Mouse (Mus musculus) kidney, adult 2 months (tissue): ENCODE measurements at regions not wholly inside any gene's neighbourhood (a gene's known extent, or its start where the extent isn't known, plus 50 kb on each side); places are given as distances from the start of the nearest gene placed in this dataset.

ENCODE experiments used
- CTCF ChIP-seq: fragments of 200-500 bp; conservative IDR thresholded peaks from 2 replicates; pipeline ENCODE4 v1.5.1; 2011; ENCODE audit warnings: low read depth, mild to moderate bottlenecking, control low read depth, low read length, moderate library complexity, mixed read lengths; ENCODE audit not compliant: insufficient read depth, insufficient read length
- POLR2A ChIP-seq: fragments of 200-500 bp; IDR thresholded peaks from one replicate; pipeline ENCODE4 v1.6.1; 2011; ENCODE audit warnings: low read depth, low read length, control low read depth

- TF ChIP-seq POLR2A, result no peak
- TF ChIP-seq CTCF, result no peak
These were observed 245.2 kb upstream of the Fn1 start for GRCm38 (mm10) chr1:71898198-71898597.
